Mouse (Mus musculus) urinary bladder, postnatal 36 days (tissue): ENCODE measurements around the gene Lpo.
"Not testable (repeated sequence)": the region's sequence is repeated elsewhere in the genome, so short reads cannot be mapped to it uniquely, and the experiment has no call there.

ENCODE experiments used
- DNase-seq, 2 experiments: peaks; one replicate each; pipeline ENCODE4 v3.0.0; 2022; ENCODE audit warnings: low spot score in 2 of 2, mixed read lengths in 1 of 2

Lpo gene

GRCm38 (mm10) chr11:87828239-87828900, at the start of gene Lpo:
Gene Lpo, minus strand, starts transcription at chr11:87828289.
- no peak for DNase-seq

GRCm38 (mm10) chr11:87875436-87875835, 47.3 kb upstream of the Lpo start, which contains the start of gene Epx:
Gene Epx, minus strand, starts transcription at chr11:87875536.
- no peak for DNase-seq

- no peak for DNase-seq
Measured at GRCm38 (mm10) chr11:87871766-87872165, 43.7 kb upstream of the Lpo start.

- DNase-seq, result no peak
Measured at GRCm38 (mm10) chr11:87870096-87870495, 42.0 kb upstream of the Lpo start.

GRCm38 (mm10) chr11:87866891-87867290, 38.8 kb upstream of the Lpo start:
- not testable (repeated sequence) for DNase-seq

GRCm38 (mm10) chr11:87862805-87863204, 34.7 kb upstream of the Lpo start:
- no peak for DNase-seq

GRCm38 (mm10) chr11:87860426-87860825, 32.3 kb upstream of the Lpo start:
- DNase-seq, result no peak

- no peak for DNase-seq
Measured at GRCm38 (mm10) chr11:87859273-87859672, 31.2 kb upstream of the Lpo start.

GRCm38 (mm10) chr11:87854550-87854949, 26.5 kb upstream of the Lpo start:
- no peak for DNase-seq

- peak in 1 of 2 experiments; percentile 1 for DNase-seq
Measured at GRCm38 (mm10) chr11:87853597-87853954, 25.5 kb upstream of the Lpo start.

GRCm38 (mm10) chr11:87852690-87853596, 24.9 kb upstream of the Lpo start, which contains the start of gene Mks1:
Gene Mks1, plus strand, starts transcription at chr11:87853215.
- peak; percentile 82 to 89 for DNase-seq

GRCm38 (mm10) chr11:87847884-87848283, 19.8 kb upstream of the Lpo start:
- no peak for DNase-seq

GRCm38 (mm10) chr11:87846968-87847600, 19.0 kb upstream of the Lpo start:
- DNase-seq, result no peak

- no peak for DNase-seq
Measured at GRCm38 (mm10) chr11:87841436-87841835, 13.3 kb upstream of the Lpo start.

GRCm38 (mm10) chr11:87840676-87841075, 12.6 kb upstream of the Lpo start:
- no peak for DNase-seq

- DNase-seq, result no peak
Measured at GRCm38 (mm10) chr11:87821502-87821901, 6.6 kb downstream of the Lpo start.

GRCm38 (mm10) chr11:87817443-87817773, 10.7 kb downstream of the Lpo start:
- no peak for DNase-seq

- DNase-seq, result peak; percentile 14 to 19
Measured at GRCm38 (mm10) chr11:87816707-87817442, 11.2 kb downstream of the Lpo start.

GRCm38 (mm10) chr11:87814831-87815230, 13.3 kb downstream of the Lpo start:
- DNase-seq, result no peak

- DNase-seq, result no peak
Measured at GRCm38 (mm10) chr11:87811396-87811795, 16.7 kb downstream of the Lpo start.

- DNase-seq, result no peak
Measured at GRCm38 (mm10) chr11:87808236-87808635, 19.9 kb downstream of the Lpo start.

- no peak for DNase-seq
Measured at GRCm38 (mm10) chr11:87807433-87807832, 20.7 kb downstream of the Lpo start.
